Mouse (Mus musculus) heart, postnatal 36 days (tissue): Measurements from ENCODE around the gene Mfsd4b5. TPM values are rescaled to one million over a fixed set of nuclear protein-coding genes. Genes with fewer than 3 reads are reported as not detected.
A peak's percentile ranks its signal among the peaks of the same experiment; 100 is the strongest.
"Not testable (repeated sequence)": the region's sequence is repeated elsewhere in the genome, so short reads cannot be mapped to it uniquely, and the experiment has no call there.

Experiments used
- DNase-seq, 2 experiments: peaks; one replicate each; pipeline ENCODE4 v3.0.0; 2021 to 2022
- intact Hi-C: fragments of 180-260 bp; cut with DNase I; formaldehyde crosslinking; loops from one replicate; pipeline ENCODE4 v1.15.1; 2025
- total RNA-seq, 2 experiments: library from RNA; stranded (reverse); gene quantifications; 2 replicates each; pipeline ENCODE4 v1.2.3; 2021

Mfsd4b5 gene
- total RNA-seq, 2 experiments from 2014 or later = 0.42 to 0.49 TPM

DNA sequence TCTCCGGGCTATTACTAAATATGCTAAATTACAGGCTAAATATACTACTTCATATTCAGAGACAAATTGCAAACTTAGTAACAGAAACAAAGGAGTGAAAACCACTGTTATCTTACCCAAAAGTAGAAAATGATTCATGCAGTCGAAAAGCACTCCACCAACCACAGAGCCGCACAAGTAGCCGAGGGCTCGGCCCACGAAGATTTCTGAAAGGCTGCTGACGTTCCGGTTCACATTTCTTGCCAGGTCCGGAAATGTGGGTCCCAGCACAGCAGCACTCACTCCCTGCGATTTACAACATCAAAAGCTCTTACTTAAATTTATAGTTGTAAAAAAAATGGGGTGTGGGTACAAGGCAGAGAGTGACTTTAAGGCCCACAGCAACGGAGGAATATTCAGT lies 11.5 kb downstream of the Mfsd4b5 start:
- intact Hi-C loops = no loop called here
- DNase-seq = no peak

DNA sequence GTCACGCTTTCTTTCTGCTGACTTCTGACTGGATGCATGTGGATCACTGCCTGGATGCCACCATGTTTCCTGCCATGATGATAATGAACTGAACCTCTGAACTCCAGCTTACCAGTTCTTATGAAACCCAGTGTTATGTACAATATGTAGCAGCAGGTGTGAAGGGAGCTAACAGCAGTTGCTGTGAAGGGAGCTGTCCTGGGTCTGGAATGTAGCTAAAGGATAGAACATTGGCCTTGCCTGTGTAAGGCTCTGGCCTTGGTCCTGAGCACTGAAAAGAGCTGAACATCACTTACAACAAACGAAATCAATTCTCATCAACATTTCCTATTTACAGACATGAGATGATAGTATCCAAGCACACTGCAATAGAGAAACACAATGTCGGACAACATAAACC lies 18.9 kb downstream of the Mfsd4b5 start:
- no peak for DNase-seq
- intact Hi-C loops = no loop called here

DNA sequence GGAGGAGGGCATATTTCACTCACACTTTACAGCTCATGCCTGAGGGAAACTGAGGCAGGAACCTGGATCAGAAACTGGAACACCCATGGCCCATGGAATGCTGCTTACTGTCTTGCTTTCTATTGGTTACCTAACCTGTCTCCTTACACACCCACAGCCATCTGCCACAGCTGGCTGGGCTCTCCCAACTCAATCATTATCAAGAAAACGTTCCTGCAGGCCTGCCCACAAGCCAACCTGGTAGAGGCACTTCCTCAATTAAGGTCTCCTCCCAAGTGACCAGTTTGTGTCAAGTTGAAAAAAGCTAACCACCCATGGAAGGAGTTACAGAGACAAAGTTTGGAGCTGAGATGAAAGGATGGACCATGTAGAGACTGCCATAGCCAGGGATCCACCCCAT lies 24.5 kb downstream of the Mfsd4b5 start:
- intact Hi-C loops = loop anchor here (2.0 kb wide), 1 partner anchor 63 kb away; the partner anchor contains the start of gene Mfsd4b4
- no peak for DNase-seq

DNA sequence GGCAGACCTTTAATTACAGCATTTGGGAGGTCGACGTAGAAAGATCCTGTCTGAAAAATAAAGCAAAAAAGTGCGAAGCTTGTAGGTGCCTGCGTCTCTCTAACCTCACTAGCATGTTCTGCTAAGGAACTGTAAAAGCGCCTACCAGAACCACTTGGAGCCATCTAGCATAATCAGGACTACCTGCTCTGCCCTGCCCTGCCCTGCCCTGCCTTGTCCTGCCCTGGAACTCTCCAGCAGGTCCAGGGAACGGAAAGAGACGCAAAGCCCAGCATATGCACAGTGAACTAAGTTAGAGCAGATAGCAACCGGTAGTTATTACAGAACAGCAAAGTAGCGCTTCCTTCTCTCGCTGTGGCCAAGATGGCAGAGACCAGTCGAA lies 26.0 kb downstream of the Mfsd4b5 start:
- no peak for DNase-seq
- intact Hi-C loops = loop anchor here (2.0 kb wide), 1 partner anchor 62 kb away; the partner anchor contains the start of gene Mfsd4b4

DNA sequence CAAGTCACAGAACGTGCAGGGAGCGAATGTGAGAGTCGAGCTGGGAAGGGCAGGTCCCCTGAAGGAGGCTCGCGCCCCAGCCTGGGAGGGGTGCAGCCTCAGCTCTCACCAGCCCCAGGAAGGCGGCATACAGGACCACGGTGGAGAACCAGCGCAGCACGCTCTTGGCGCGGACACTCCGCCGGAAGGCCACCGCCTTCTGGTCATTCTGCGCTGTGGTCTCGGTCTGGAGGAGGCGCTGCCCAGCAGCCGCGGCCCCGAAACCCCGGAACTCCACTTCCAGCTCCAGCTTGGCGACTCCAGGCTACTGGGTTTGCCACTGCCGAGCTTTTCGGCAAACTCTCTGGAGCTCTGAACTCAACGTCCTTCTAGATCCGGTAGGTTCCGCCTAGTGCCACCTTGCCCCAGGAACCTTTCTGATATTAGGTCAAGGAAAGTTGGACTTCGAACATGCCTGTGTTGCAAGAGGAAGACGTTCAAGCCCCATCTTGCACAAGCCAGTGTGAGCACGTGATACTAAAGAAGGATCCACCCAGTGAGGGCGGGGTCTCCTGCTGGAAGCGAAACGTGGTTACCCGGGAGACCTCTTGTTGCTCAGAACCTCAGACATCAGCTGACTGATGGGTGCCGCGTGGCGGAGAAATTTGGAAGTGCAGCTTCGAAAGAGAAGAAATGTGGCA lies 26.5 kb downstream of the Mfsd4b5 start, which contains the start of gene Mfsd4b3:
TSS of gene Mfsd4b3 (minus strand) at position 393 of the 680 bp plus-strand sequence.
- intact Hi-C loops = loop anchor here (2.0 to 5.0 kb wide), 4 partner anchors 61 to 789 kb away; partner anchors contain the start of gene Mfsd4b4
- DNase-seq = peak; percentile 90 to 93

DNA sequence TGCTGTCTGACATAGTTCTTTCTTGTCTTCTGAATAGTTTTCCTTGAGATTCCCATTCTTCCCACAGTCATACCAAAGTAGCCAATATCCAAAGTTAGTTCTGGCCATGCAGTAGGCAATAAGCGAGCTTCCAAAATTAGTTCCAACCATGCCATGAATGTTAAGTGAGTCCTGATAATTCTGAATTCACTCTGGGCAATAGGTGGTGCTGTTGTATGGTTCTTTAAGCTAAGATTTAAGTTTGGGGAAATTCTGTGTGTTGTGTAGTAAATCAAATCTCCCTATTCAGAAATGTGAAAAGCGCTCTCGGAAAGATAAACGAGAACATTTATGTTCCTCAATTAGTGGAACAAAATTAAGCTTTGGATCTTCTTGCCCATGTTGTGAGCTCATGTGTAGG lies 28.2 kb downstream of the Mfsd4b5 start:
- DNase-seq = no peak

DNA sequence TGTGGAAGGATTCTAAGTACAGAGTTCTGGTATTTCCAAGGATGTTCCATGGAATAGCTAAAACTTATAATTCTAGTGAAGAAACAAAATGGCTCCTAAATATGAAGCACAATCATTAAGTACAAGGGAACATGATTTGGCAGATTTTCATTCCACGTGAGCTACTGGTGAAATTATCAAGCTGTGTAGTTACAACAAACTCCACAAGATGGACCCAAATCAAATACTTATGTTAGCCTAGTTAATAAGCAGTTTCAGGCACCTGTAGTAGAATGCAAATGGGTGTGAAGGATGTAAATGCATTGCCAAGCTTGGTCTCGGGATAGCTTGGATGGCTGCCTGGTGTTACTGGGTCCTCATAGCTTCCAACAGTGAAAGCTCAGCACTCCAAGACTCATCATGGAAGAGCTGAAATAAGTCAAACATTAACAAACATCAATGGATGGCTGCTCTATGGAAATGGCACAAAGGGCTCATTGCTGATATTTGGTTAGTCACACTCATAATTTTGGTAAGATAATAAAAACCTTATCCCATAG lies 30.0 kb downstream of the Mfsd4b5 start:
- intact Hi-C loops = loop anchor here (5.0 kb wide), 2 partner anchors 86 to 256 kb away; no protein-coding TSS in a partner anchor
- no peak for DNase-seq

More for the DNA sequence above, 28.2 kb downstream of the Mfsd4b5 start:
- intact Hi-C loops = loop anchor here (2.0 to 5.0 kb wide), 3 partner anchors 84 to 787 kb away; no protein-coding TSS in a partner anchor

DNA sequence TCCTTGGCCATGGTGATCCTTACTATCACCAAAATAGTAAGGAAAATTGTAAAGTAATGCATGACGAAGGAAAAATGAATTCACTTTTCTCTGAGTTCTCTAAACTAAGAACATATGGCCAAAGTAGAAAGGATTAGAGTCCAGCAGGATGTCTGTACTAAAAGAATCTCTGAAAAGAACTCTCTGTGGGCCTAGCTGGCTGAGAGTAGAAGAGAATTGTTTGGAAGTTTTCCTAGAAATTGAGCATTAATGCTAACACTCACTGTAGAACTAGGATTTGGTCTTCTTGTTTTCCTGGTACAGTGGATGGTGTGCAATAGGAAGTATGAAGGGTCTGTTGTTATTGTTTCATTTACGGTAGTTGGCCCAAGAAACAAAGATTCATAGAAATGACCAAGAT lies 31.3 kb downstream of the Mfsd4b5 start:
- no peak for DNase-seq
- intact Hi-C loops = loop anchor here (5.0 kb wide), 2 partner anchors 87 to 257 kb away; no protein-coding TSS in a partner anchor

DNA sequence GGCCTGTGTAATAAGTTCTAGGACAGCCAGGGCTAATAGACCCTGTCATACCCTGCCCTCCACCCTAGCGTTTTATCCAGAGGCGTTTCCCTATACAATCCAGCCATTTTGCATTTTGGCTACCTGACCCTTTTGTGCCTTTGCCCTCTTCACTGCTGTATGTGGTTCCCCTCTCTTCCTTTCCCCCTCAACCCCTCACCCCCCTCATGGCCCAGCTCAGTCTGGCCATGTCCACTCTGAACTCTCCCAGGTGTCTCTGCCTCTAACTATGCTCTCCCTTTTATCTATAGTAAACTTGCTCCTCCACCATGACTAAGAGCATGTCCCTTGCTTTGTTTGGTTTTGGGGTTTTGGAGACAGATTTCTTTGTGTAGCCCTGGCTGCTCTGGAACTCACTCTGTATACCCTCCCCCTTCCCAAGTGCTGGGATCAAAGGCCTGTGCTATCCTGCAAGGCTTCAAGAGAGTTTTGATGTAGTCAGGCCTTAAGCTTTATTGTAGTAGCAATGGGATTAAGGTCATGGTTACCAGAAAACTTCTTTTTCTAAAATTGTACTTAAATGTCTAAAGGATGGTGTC lies 37.0 kb downstream of the Mfsd4b5 start:
- intact Hi-C loops = no loop called here

DNA sequence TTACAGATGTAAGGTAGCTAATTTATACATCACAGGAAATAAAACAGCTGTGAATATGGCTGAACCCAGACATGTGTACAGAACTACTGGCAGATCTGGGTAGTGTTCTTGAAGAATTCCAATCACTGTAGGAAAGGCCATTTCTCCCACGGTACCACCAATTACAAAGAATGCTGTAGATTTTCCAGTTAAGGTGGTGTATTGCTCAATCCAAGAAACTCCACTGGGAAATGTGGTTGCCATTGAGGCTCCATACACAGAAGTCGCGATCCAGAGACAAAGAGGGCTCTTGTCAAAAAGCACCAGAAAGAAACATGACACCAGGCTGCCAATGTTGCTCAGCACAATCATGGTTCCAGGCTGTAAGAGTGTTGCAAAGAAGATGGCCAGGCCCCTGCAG lies 39.3 kb downstream of the Mfsd4b5 start:
- intact Hi-C loops, DNase-seq: not testable (repeated sequence)

More for the DNA sequence above, 37.0 kb downstream of the Mfsd4b5 start:
- no peak for DNase-seq

DNA sequence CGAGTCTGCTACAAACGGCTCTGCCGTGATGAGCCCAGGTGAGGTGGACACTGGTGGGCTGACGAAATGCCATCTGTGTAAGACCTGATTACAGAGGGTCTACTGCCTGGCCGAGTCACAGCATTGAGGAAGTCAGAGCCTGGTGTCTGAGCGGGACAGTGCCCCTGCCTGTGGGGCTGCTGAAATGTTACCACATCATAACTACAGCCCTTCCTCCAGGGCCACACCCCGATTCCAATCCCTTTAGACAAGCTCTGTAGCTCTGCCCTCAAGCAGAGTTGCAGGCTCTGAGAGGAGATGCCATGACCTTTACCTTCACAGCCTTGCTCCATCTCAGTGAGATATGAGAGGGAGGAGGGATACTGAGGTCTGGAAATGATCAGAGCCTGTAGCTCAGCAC lies 49.9 kb downstream of the Mfsd4b5 start:
- intact Hi-C loops = no loop called here
- DNase-seq = no peak

DNA sequence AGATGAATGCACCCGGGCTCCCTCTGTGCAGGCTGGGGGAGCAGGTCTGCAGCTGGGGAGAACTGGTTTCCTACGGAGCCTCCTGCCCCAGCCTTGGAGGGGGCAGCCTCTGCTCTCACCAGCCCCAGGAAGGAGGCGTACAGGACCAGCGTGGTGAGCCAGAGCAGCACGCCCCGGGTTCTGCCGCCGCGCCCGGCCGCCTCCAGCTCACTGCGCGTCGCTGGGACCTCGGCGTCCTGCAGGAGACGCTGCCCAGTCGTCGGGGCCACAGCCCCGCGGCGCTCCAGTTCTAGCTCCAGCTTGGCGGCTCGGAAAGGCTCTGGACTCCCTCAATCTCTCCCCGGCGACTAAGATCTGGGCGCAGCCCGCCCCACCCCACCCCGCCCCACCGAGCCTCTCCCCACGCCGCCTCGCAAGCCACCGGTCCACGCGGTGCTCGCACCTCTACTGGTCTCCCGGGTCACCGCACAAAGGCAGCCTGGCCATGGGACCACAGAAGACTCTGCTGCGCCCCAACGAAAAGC lies 59.8 kb downstream of the Mfsd4b5 start, which contains the start of gene Mfsd4b2:
TSS of gene Mfsd4b2 (minus strand) at position 308 of the 524 bp plus-strand sequence.
- intact Hi-C loops = no loop called here
- no peak for DNase-seq

DNA sequence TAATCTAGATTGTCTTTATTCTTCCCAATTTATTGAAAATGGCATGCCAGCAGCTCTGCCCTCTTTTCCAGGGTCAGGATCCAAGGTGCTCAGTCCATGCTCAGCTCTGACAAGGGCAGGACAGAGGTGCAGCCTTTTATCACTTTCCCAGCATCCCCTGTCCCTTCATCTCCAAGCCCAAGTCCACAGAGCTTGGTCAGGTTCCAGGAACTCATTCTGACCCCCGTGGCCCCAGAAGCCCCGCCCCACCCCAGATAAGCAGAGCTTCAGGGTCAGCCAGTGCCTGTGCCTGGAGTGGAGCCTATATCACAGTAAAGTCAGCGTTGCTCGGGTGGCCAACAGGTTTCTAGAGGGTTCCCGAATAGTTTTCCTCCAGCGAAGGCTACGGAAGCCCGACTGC lies 61.9 kb downstream of the Mfsd4b5 start:
- DNase-seq, intact Hi-C loops: not testable (repeated sequence)

DNA sequence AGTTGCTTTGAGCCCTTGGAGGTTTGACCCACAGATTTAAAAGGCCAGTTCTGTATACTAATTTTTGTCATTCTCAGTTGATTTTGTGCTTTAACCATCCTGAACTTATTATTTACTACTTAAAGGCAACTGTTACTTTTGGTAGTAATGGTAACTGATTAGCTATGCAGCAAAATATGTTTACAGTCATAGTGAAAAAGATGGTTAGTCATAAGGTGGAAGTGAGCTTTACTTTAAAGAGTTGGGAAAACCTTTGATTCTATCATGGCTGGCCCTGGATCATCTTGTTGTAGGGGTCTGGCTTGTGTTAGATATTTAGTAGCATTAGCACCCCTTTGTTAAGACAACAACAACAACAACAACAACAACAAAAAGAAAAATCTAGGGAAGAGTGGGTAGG lies 73.8 kb downstream of the Mfsd4b5 start:
- intact Hi-C loops = no loop called here
- no peak for DNase-seq

DNA sequence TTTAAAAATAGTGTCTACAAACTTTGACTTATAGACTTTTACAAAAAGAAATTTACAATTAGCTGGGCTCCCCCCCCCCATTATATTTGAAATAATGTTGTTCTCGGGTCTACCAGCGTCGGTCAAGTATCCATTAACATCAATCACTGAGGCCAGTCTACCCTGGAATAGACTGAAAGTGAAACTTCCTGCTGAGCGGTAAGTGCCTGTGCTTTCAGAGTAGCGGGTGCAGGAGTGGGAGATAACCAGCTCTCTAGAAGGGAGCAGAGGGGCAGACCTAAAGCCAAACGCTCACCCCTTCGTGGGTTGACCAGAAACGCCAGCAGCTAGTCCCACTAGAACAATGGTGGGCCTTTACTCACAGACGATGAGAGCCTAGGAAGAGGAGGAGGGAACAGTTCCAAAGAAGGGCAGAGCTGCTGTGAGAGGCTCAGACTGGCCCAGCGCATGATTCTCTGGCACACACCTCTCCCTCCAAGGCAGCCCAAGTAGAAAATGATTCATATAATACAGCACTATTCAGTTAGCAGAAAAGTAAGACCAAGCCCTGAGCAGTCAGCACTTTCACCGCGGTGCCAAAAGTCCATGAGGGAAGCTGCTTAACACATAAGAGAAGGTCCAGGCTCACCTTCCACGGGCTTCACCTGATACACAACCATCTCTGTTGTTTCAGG lies 77.5 kb downstream of the Mfsd4b5 start:
- no peak for DNase-seq
- intact Hi-C loops = no loop called here

Other genes starting within 250 kb of the Mfsd4b5 start
- 1 to 10 TPM; 3.4 to 3.5 TPM for gene Mfsd4b4, start 87.4 kb downstream of the Mfsd4b5 start, total RNA-seq
- under 1 TPM in 1 of 2 experiments, not detected in 1; 0.11 TPM for gene Mfsd4b2, start 59.7 kb downstream of the Mfsd4b5 start, total RNA-seq
- 1 to 10 TPM; 5.3 to 6.7 TPM for gene Mfsd4b3, start 26.5 kb downstream of the Mfsd4b5 start, total RNA-seq
- gene Mfsd4b1, start 38.6 kb upstream of the Mfsd4b5 start, total RNA-seq = 1 to 10 TPM; 2.2 to 2.4 TPM
- 10 to 100 TPM; 17.8 to 23.8 TPM for gene Slc16a10, start 155.6 kb upstream of the Mfsd4b5 start, total RNA-seq